Mouse (Mus musculus) MEL (cell line): ENCODE results near the gene Elovl3. TPM values are rescaled to one million over a fixed set of nuclear protein-coding genes. Genes with fewer than 3 reads are reported as not detected.
A peak's percentile ranks its signal among the peaks of the same experiment; 100 is the strongest.

Experiments
- DNase-seq: peaks from one replicate; pipeline ENCODE4 v3.0.0; 2011; ENCODE audit warnings: low read depth, low spot score
- H3K27ac ChIP-seq: 2 replicates; pipeline ENCODE4 v1.5.1; 2012; ENCODE audit warnings: low read depth, mild to moderate bottlenecking, control low read depth, low read length, moderate library complexity; ENCODE audit not compliant: control insufficient read depth
- H3K27me3 ChIP-seq, 2 experiments: fragments of 150-350 bp in 1 of 2; sonication (generic) in 1 of 2; 2 replicates each; pipeline ENCODE4 v1.6.1; 2012; ENCODE audit warnings: low read length in 2 of 2, mild to moderate bottlenecking in 2 of 2, improper control_type of control experiment in 1 of 2, moderate library complexity in 1 of 2; ENCODE audit not compliant: insufficient read depth in 2 of 2, control insufficient read depth in 1 of 2
- H3K36me3 ChIP-seq, 2 experiments: 2 replicates each; pipeline ENCODE4 v1.6.1; 2012 to 2014; ENCODE audit warnings: low read length in 2 of 2, improper control_type of control experiment in 1 of 2, inconsistent platforms in 1 of 2, mild to moderate bottlenecking in 1 of 2; ENCODE audit not compliant: insufficient read depth in 2 of 2, control insufficient read depth in 1 of 2
- H3K4me1 ChIP-seq, 2 experiments: fragments of 150-350 bp in 1 of 2; sonication (generic) in 1 of 2; 2 replicates each; pipeline ENCODE4 v1.6.1; 2012; ENCODE audit warnings: low read length in 2 of 2, improper control_type of control experiment in 1 of 2, mild to moderate bottlenecking in 1 of 2; ENCODE audit not compliant: insufficient read depth in 2 of 2, control insufficient read depth in 1 of 2
- H3K4me3 ChIP-seq, 2 experiments: fragments of 150-350 bp in 1 of 2; sonication (generic) in 1 of 2; 2 replicates each; pipeline ENCODE4 v1.5.1; 2012; ENCODE audit warnings: low read depth in 2 of 2, low read length in 2 of 2, mild to moderate bottlenecking in 2 of 2, moderate library complexity in 2 of 2, control low read depth in 1 of 2, improper control_type of control experiment in 1 of 2; ENCODE audit not compliant: control insufficient read depth in 1 of 2, insufficient read depth in 1 of 2
- H3K79me2 ChIP-seq: 2 replicates; pipeline ENCODE4 v1.6.1; 2012; ENCODE audit warnings: mild to moderate bottlenecking, low read length, moderate library complexity; ENCODE audit not compliant: control insufficient read depth, poor library complexity, insufficient read depth
- H3K9ac ChIP-seq: 2 replicates; pipeline ENCODE4 v1.6.1; 2012; ENCODE audit warnings: low read depth, mild to moderate bottlenecking, control low read depth, low read length, moderate library complexity; ENCODE audit not compliant: control insufficient read depth, poor library complexity, severe bottlenecking
- H3K9me3 ChIP-seq: fragments of 150-350 bp; sonication (generic); replicated peaks from 2 replicates; pipeline ENCODE4 v1.6.1; 2012; ENCODE audit warnings: mild to moderate bottlenecking, low read length, improper control_type of control experiment, moderate library complexity; ENCODE audit not compliant: insufficient read depth
- BHLHE40 ChIP-seq: IDR thresholded peaks from 2 replicates; pipeline ENCODE4 v1.6.1; 2012; ENCODE audit warnings: low read depth, mild to moderate bottlenecking, inconsistent platforms, low read length, improper control_type of control experiment, borderline replicate concordance
- E2F4 ChIP-seq: IDR thresholded peaks from 2 replicates; pipeline ENCODE4 v1.6.1; 2011; ENCODE audit warnings: low read depth, low read length, improper control_type of control experiment, borderline replicate concordance
- ELF1 ChIP-seq: IDR thresholded peaks from 2 replicates; pipeline ENCODE4 v1.6.1; 2014; ENCODE audit warnings: low read depth, mild to moderate bottlenecking, inconsistent platforms, low read length, improper control_type of control experiment, moderate library complexity
- EP300 ChIP-seq, 2 experiments: IDR thresholded peaks; 2 replicates each; pipeline ENCODE4 v1.6.1; 2011; ENCODE audit warnings: improper control_type of control experiment in 2 of 2, low read length in 2 of 2, low read depth in 1 of 2, mild to moderate bottlenecking in 1 of 2
- ETS1 ChIP-seq: IDR thresholded peaks from 2 replicates; pipeline ENCODE4 v1.6.1; 2012; ENCODE audit warnings: low read depth, mild to moderate bottlenecking, inconsistent platforms, low read length, improper control_type of control experiment, moderate library complexity
- GABPA ChIP-seq: IDR thresholded peaks from 2 replicates; pipeline ENCODE4 v1.6.1; 2012; ENCODE audit warnings: low read depth, mild to moderate bottlenecking, inconsistent platforms, low read length, improper control_type of control experiment, moderate library complexity
- GATA1 ChIP-seq: IDR thresholded peaks from 2 replicates; pipeline ENCODE4 v1.6.1; 2011; ENCODE audit warnings: low read depth, low read length, improper control_type of control experiment
- JUND ChIP-seq: IDR thresholded peaks from 2 replicates; pipeline ENCODE4 v1.6.1; 2011; ENCODE audit warnings: low read depth, mild to moderate bottlenecking, improper control_type of control experiment, low read length
- KAT2A ChIP-seq: conservative IDR thresholded peaks from 2 replicates; pipeline ENCODE4 v1.6.1; 2012; ENCODE audit warnings: low read depth, low read length, improper control_type of control experiment, inconsistent platforms
- MAFK ChIP-seq: IDR thresholded peaks from 2 replicates; pipeline ENCODE4 v1.6.1; 2011; ENCODE audit warnings: low read depth, mild to moderate bottlenecking, low read length, improper control_type of control experiment, borderline replicate concordance
- MAX ChIP-seq: IDR thresholded peaks from 2 replicates; pipeline ENCODE4 v1.6.1; 2011; ENCODE audit warnings: low read length, improper control_type of control experiment
- MAZ ChIP-seq: IDR thresholded peaks from 2 replicates; pipeline ENCODE4 v1.6.1; 2012; ENCODE audit warnings: low read depth, mild to moderate bottlenecking, inconsistent platforms, low read length, improper control_type of control experiment
- MXI1 ChIP-seq: IDR thresholded peaks from 2 replicates; pipeline ENCODE4 v1.6.1; 2011; ENCODE audit warnings: mild to moderate bottlenecking, low read depth, low read length, improper control_type of control experiment
- MYB ChIP-seq: IDR thresholded peaks from 2 replicates; pipeline ENCODE4 v1.6.1; 2011; ENCODE audit warnings: mild to moderate bottlenecking, low read depth, low read length, improper control_type of control experiment
- NELFE ChIP-seq: IDR thresholded peaks from 2 replicates; pipeline ENCODE4 v1.6.1; 2011; ENCODE audit warnings: low read depth, low read length, improper control_type of control experiment
- NRF1 ChIP-seq: IDR thresholded peaks from 2 replicates; pipeline ENCODE4 v1.6.1; 2014; ENCODE audit warnings: low read depth, mild to moderate bottlenecking, inconsistent platforms, low read length, improper control_type of control experiment, moderate library complexity; ENCODE audit not compliant: poor library complexity, insufficient read depth, severe bottlenecking
- POLR2A ChIP-seq, 2 experiments: IDR thresholded peaks; 2 replicates each; pipeline ENCODE4 v1.6.1; 2011 to 2012; ENCODE audit warnings: low read length in 2 of 2, mild to moderate bottlenecking in 2 of 2, control low read depth in 1 of 2, improper control_type of control experiment in 1 of 2, low read depth in 1 of 2, moderate library complexity in 1 of 2; ENCODE audit not compliant: control insufficient read depth in 1 of 2, insufficient read depth in 1 of 2, poor library complexity in 1 of 2
- POLR2AphosphoS2 ChIP-seq: IDR thresholded peaks from 2 replicates; pipeline ENCODE4 v1.6.1; 2011; ENCODE audit warnings: low read length, improper control_type of control experiment
- RCOR1 ChIP-seq: IDR thresholded peaks from 2 replicates; pipeline ENCODE4 v1.6.1; 2012; ENCODE audit warnings: low read depth, mild to moderate bottlenecking, inconsistent platforms, low read length, improper control_type of control experiment
- SIN3A ChIP-seq: IDR thresholded peaks from 2 replicates; pipeline ENCODE4 v1.6.1; 2012; ENCODE audit warnings: low read length, improper control_type of control experiment, inconsistent platforms
- SMC3 ChIP-seq: IDR thresholded peaks from 2 replicates; pipeline ENCODE4 v1.6.1; 2011; ENCODE audit warnings: low read depth, low read length, improper control_type of control experiment
- TBP ChIP-seq: IDR thresholded peaks from 2 replicates; pipeline ENCODE4 v1.8.0; 2011; ENCODE audit warnings: low read depth, low read length, improper control_type of control experiment
- TCF12 ChIP-seq: IDR thresholded peaks from 2 replicates; pipeline ENCODE4 v1.6.1; 2014; ENCODE audit warnings: low read depth, mild to moderate bottlenecking, inconsistent platforms, low read length, improper control_type of control experiment, moderate library complexity
- USF1 ChIP-seq: IDR thresholded peaks from 2 replicates; pipeline ENCODE4 v1.6.1; 2014; ENCODE audit warnings: low read depth, mild to moderate bottlenecking, inconsistent platforms, low read length, improper control_type of control experiment, moderate library complexity
- USF2 ChIP-seq, 2 experiments: IDR thresholded peaks; 2 replicates each; pipeline ENCODE4 v1.6.1; 2011 to 2012; ENCODE audit warnings: improper control_type of control experiment in 2 of 2, low read length in 2 of 2, borderline replicate concordance in 1 of 2, inconsistent platforms in 1 of 2, low read depth in 1 of 2, mild to moderate bottlenecking in 1 of 2; ENCODE audit not compliant: insufficient read depth in 1 of 2
- ZNF384 ChIP-seq: IDR thresholded peaks from 2 replicates; pipeline ENCODE4 v1.6.1; 2012; ENCODE audit warnings: low read depth, mild to moderate bottlenecking, inconsistent platforms, low read length, improper control_type of control experiment
- polyA plus RNA-seq, 2 experiments: library from polyadenylated mRNA; stranded (reverse) in 1 of 2; unstranded in 1 of 2; fragments of >175 nt in 1 of 2; fragments of >200 nt in 1 of 2; gene quantifications; 2 replicates each; pipeline versions ENCODE4 v1.2.1 to v1.2.4; 2012; ENCODE audit warnings: low replicate concordance in 2 of 2, low read depth in 1 of 2; ENCODE audit not compliant: insufficient read length in 2 of 2, insufficient read depth in 1 of 2, missing spikeins in 1 of 2
- total RNA-seq: library from RNA; depleted of rRNA; stranded (reverse); fragments of 300-350 nt; gene quantifications from 2 replicates; pipeline ENCODE4 v1.2.3, GENCODE M21; 2012

The Elovl3 gene
- total and polyA plus RNA-seq, 3 experiments: 1.2 to 2.3 TPM; not detected in 1

GRCm38 (mm10) chr19:46148372-46148760 lies 16.7 kb downstream of the Elovl3 start (continued):
- no peak for TF ChIP-seq E2F4

GRCm38 (mm10) chr19:46149091-46149490 lies 17.4 kb downstream of the Elovl3 start:
- no peak for TF ChIP-seq MAX
- no peak for TF ChIP-seq POLR2AphosphoS2
- TF ChIP-seq KAT2A: no peak
- no peak for TF ChIP-seq NELFE
- TF ChIP-seq ELF1: no peak
- TF ChIP-seq JUND: no peak
- TF ChIP-seq ZNF384: no peak
- TF ChIP-seq SIN3A: no peak
- no peak for TF ChIP-seq ETS1
- TF ChIP-seq BHLHE40: no peak
- no peak for TF ChIP-seq E2F4
- no peak for TF ChIP-seq EP300 (IDR thresholded peaks at IDR 0.05; ENCODE audit: low read depth in 1 of 2, low read length in 2 of 2)
- TF ChIP-seq USF2 (IDR thresholded peaks at IDR 0.05; ENCODE audit: borderline replicate concordance in 1 of 2, insufficient read depth in 1 of 2, low read depth in 1 of 2, low read length in 2 of 2): no peak
- no peak for TF ChIP-seq MYB
- no peak for TF ChIP-seq GATA1
- peaks cover 0 to 13% of the 10 kb centered on the region in 2 experiments; a peak in 2 of 4 replicates for H3K36me3 ChIP-seq
- peaks cover 17% of the 10 kb centered on the region for H3K79me2 ChIP-seq
- H3K27me3 ChIP-seq: peaks cover 4 to 10% of the 10 kb centered on the region in 2 experiments
- H3K4me3 ChIP-seq: peak overlapping the region in 1 of 2 experiments; percentile 77; a peak in 2 of 4 replicates
- H3K4me1 ChIP-seq: peaks cover 3 to 14% of the 10 kb centered on the region in 2 experiments
- H3K9me3 ChIP-seq: no peaks in the 10 kb centered on the region
- H3K9ac ChIP-seq: no peak overlapping the region
- H3K27ac ChIP-seq: no peak overlapping the region
- DNase-seq: peak; percentile 29

- DNase-seq: peak; percentile 100
- Histone ChIP-seq H3K9ac (peak within 1 kb of the TSS; percentile 82), H3K36me3 (peaks cover 0 to 13% of the 10 kb centered on the region in 2 experiments; a peak in 2 of 4 replicates), H3K4me3 (peak within 1 kb of the TSS; percentile 83 to 89), H3K9me3 (no peaks in the 10 kb centered on the region), H3K4me1 (peaks cover 3 to 15% of the 10 kb centered on the region in 2 experiments), H3K79me2 (peaks cover 27% of the 10 kb centered on the region), H3K27ac (peak within 1 kb of the TSS; percentile 35), H3K27me3 (peaks cover 0 to 5% of the 10 kb centered on the region in 2 experiments; a peak in 3 of 4 replicates)
- TF ChIP-seq MAZ: peak; percentile 61; the same call in 1 of the 2 replicates
- peak; percentile 52 for TF ChIP-seq ELF1
- peak; percentile 88 for TF ChIP-seq MXI1
- TF ChIP-seq ZNF384: no peak
- no peak for TF ChIP-seq E2F4
- no peak for TF ChIP-seq RCOR1
- peak; percentile 88 for TF ChIP-seq NELFE
- peak; percentile 83 for TF ChIP-seq TBP
- TF ChIP-seq NRF1: peak; percentile 40; the same call in 1 of the 2 replicates
- TF ChIP-seq GABPA: no peak
- no peak for TF ChIP-seq MAFK
- TF ChIP-seq MYB: peak; percentile 80
- peak; percentile 62; the same call in 1 of the 2 replicates for TF ChIP-seq TCF12
- no peak for TF ChIP-seq ETS1
- no peak for TF ChIP-seq USF2 (IDR thresholded peaks at IDR 0.05; ENCODE audit: borderline replicate concordance in 1 of 2, insufficient read depth in 1 of 2, low read depth in 1 of 2, low read length in 2 of 2)
- TF ChIP-seq POLR2A (IDR thresholded peaks at IDR 0.05; ENCODE audit: control insufficient read depth in 1 of 2, insufficient read depth in 1 of 2, low read depth in 1 of 2, low read length in 2 of 2, poor library complexity in 1 of 2): peak; percentile 71 to 91
- TF ChIP-seq USF1: no peak
- TF ChIP-seq SMC3: no peak
- no peak for TF ChIP-seq EP300 (IDR thresholded peaks at IDR 0.05; ENCODE audit: low read depth in 1 of 2, low read length in 2 of 2)
- TF ChIP-seq GATA1: peak; percentile 78
- no peak; the same call in 1 of the 2 replicates for TF ChIP-seq MAX
Observed at GRCm38 (mm10) chr19:46152127-46152803, 20.6 kb downstream of the Elovl3 start, which contains the start of gene Gbf1. Gene Gbf1, plus strand, starts transcription at chr19:46152509.
